Mouse (Mus musculus): ENCODE results near the gene Cux1.

DNA sequence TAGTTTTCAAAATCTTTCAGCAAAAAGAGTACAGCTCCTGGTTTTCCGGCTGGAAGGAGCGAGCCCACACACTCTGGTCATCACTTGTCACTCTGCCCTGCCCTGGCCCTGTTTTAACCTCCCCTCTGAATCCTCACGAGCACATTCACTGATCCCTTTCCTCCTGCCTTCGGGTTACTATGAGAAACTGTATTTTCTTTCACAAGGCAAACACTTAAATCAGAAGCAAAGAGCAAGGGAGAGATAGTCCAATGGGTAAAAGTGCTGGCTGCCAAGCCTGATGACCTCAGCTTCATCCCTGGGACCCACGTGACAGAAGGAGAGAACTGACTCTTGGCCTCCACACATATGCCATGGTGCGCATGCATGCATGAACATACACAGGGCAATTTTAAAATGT, 94.0 kb downstream of the Cux1 start:
- TF ChIP-seq POLR2A (IDR thresholded peaks at IDR 0.05; ENCODE audit: borderline replicate concordance, low read depth, low read length) (no peak), CTCF (IDR thresholded peaks at IDR 0.05; ENCODE audit: low read depth, low read length) (no peak)
